Mouse (Mus musculus) regulatory T cell (primary cell): Measurements from ENCODE around the gene Kncn.

Experiments used
- in situ Hi-C: fragments of 300-600 bp; cut with MboI, MseI; formaldehyde crosslinking; loops from one replicate; pipeline ENCODE4 v1.15.1; 2025; ENCODE audit warnings: high pct_unique_total_duplicates

Kncn gene

GRCm38 (mm10) chr4:115878216-115878678 is 6.0 kb upstream of the Kncn start:
- in situ Hi-C loops = no loop called here

- in situ Hi-C loops = no loop called here
Measured at GRCm38 (mm10) chr4:115878828-115879227, 5.4 kb upstream of the Kncn start.

GRCm38 (mm10) chr4:115881183-115881582 is 3.0 kb upstream of the Kncn start:
- in situ Hi-C loops = no loop called here

- in situ Hi-C loops = no loop called here
Measured at GRCm38 (mm10) chr4:115882195-115882594, 2.0 kb upstream of the Kncn start.

- in situ Hi-C loops = no loop called here
Measured at GRCm38 (mm10) chr4:115885846-115886245, 1.6 kb downstream of the Kncn start.

GRCm38 (mm10) chr4:115886875-115887274 is 2.7 kb downstream of the Kncn start:
- in situ Hi-C loops = no loop called here

- in situ Hi-C loops = no loop called here
Measured at GRCm38 (mm10) chr4:115890066-115890465, 5.9 kb downstream of the Kncn start.

- in situ Hi-C loops = no loop called here
Measured at GRCm38 (mm10) chr4:115890553-115890952, 6.4 kb downstream of the Kncn start, which contains the start of gene 6430628N08Rik. Gene 6430628N08Rik, plus strand, starts transcription at chr4:115890665.

GRCm38 (mm10) chr4:115894281-115894680 is 10.1 kb downstream of the Kncn start:
- in situ Hi-C loops = no loop called here

GRCm38 (mm10) chr4:115897901-115898631 is 13.9 kb downstream of the Kncn start:
- in situ Hi-C loops = no loop called here

GRCm38 (mm10) chr4:115902816-115903215 is 18.6 kb downstream of the Kncn start:
- in situ Hi-C loops = loop anchor here (5.0 to 10.0 kb wide), 2 partner anchors 52 to 79 kb away; no protein-coding TSS in a partner anchor

- in situ Hi-C loops = loop anchor here (5.0 to 10.0 kb wide), 2 partner anchors 50 to 78 kb away; no protein-coding TSS in a partner anchor
Measured at GRCm38 (mm10) chr4:115904375-115904774, 20.2 kb downstream of the Kncn start.

GRCm38 (mm10) chr4:115905701-115906100 is 21.5 kb downstream of the Kncn start:
- in situ Hi-C loops = loop anchor here (10.0 kb wide), 1 partner anchor 49 kb away; no protein-coding TSS in a partner anchor

- in situ Hi-C loops = loop anchor here (10.0 kb wide), 1 partner anchor 48 kb away; no protein-coding TSS in a partner anchor
Measured at GRCm38 (mm10) chr4:115906791-115907190, 22.6 kb downstream of the Kncn start.

- in situ Hi-C loops = loop anchor here (10.0 kb wide), 1 partner anchor 47 kb away; no protein-coding TSS in a partner anchor
Measured at GRCm38 (mm10) chr4:115907994-115908393, 23.8 kb downstream of the Kncn start.

- in situ Hi-C loops = loop anchor here (10.0 kb wide), 1 partner anchor 46 kb away; no protein-coding TSS in a partner anchor
Measured at GRCm38 (mm10) chr4:115908641-115909040, 24.4 kb downstream of the Kncn start.

GRCm38 (mm10) chr4:115911586-115911985 is 27.4 kb downstream of the Kncn start:
- in situ Hi-C loops = no loop called here

GRCm38 (mm10) chr4:115919911-115920310 is 35.7 kb downstream of the Kncn start:
- in situ Hi-C loops = no loop called here

GRCm38 (mm10) chr4:115922688-115923087 is 38.5 kb downstream of the Kncn start:
- in situ Hi-C loops = no loop called here

- in situ Hi-C loops = no loop called here
Measured at GRCm38 (mm10) chr4:115923262-115923880, 39.2 kb downstream of the Kncn start.

- in situ Hi-C loops = no loop called here
Measured at GRCm38 (mm10) chr4:115927637-115928036, 43.4 kb downstream of the Kncn start.

- in situ Hi-C loops = no loop called here
Measured at GRCm38 (mm10) chr4:115931556-115932088, 47.4 kb downstream of the Kncn start.
